Mouse (Mus musculus) embryonic facial prominence, embryonic 12.5 days (tissue): Measurements from ENCODE around the gene Sfxn4. TPM values are rescaled to one million over a fixed set of nuclear protein-coding genes. Genes with fewer than 3 reads are reported as not detected.

Experiments
- ATAC-seq: fragments of 200-750 bp; cut with Nextera tagmentation; 2 replicates; pipeline ENCODE4 v1.8.0; 2017; ENCODE audit not compliant: insufficient number of reproducible peaks, insufficient read depth, low FRiP score, low TSS enrichment
- H3K27ac ChIP-seq: fragments of 300-500 bp; sonication (generic); 2 replicates; pipeline ENCODE4 v1.5.1; 2016; ENCODE audit warnings: mild to moderate bottlenecking
- H3K27me3 ChIP-seq: fragments of 300-500 bp; sonication (generic); 2 replicates; pipeline ENCODE4 v1.6.1; 2016; ENCODE audit warnings: mild to moderate bottlenecking, moderate library complexity
- H3K36me3 ChIP-seq: fragments of 300-500 bp; sonication (generic); 2 replicates; pipeline ENCODE4 v1.6.1; 2016; ENCODE audit warnings: mild to moderate bottlenecking
- H3K4me1 ChIP-seq: fragments of 300-500 bp; sonication (generic); 2 replicates; pipeline ENCODE4 v1.6.1; 2016
- H3K4me2 ChIP-seq: fragments of 300-500 bp; sonication (generic); replicated peaks from 2 replicates; pipeline ENCODE4 v1.6.1; 2016; ENCODE audit warnings: mild to moderate bottlenecking, moderate library complexity
- H3K4me3 ChIP-seq: fragments of 300-500 bp; sonication (generic); 2 replicates; pipeline ENCODE4 v1.5.1; 2016; ENCODE audit warnings: mild to moderate bottlenecking
- H3K9ac ChIP-seq: fragments of 300-500 bp; sonication (generic); 2 replicates; pipeline ENCODE4 v1.6.1; 2016; ENCODE audit warnings: mild to moderate bottlenecking, moderate library complexity
- H3K9me3 ChIP-seq: fragments of 300-500 bp; sonication (generic); 2 replicates; pipeline ENCODE4 v1.6.1; 2016; ENCODE audit warnings: mild to moderate bottlenecking, moderate library complexity
- WGBS: fragments of 180-500 bp; shearing (Covaris S2); methylation state at CpG from one replicate; pipeline ENCODE4 v1.1.7; 2016; 5-methylcytosine and 5-hydroxymethylcytosine counted together
- polyA plus RNA-seq: library from polyadenylated mRNA; unstranded; fragments of >200 nt; fragmentation: Nextera tagmentation; extraction: Ambion mirVana; gene quantifications from 2 replicates; pipeline ENCODE4 v1.2.1, GENCODE M21; 2016

Sfxn4 gene
- polyA plus RNA-seq, 1 experiment from 2014 or later, result 14.3 TPM

- under 1% methylated on average over 57 of the region's 57 CpGs for whole genome bisulfite sequencing
- Histone ChIP-seq H3K4me3 (peak within 1 kb of the TSS; percentile 96), H3K4me1 (peaks cover 11% of the 10 kb centered on the region; the same call in 1 of the 2 replicates), H3K9me3 (no peaks in the 10 kb centered on the region), H3K36me3 (0 out of 2 replicates have a peak, but pooled peaks cover 2% of the 10 kb centered on the region), H3K27me3 (no peaks in the 10 kb centered on the region), H3K4me2 (peak within 1 kb of the TSS; percentile 73), H3K9ac (peak within 1 kb of the TSS; percentile 99), H3K27ac (peak within 1 kb of the TSS; percentile 97)
- peak; percentile 87 for ATAC-seq
Measured at GRCm38 (mm10) chr19:60790551-60791161, 70.6 kb downstream of the Sfxn4 start, which contains the start of gene Eif3a. Eif3a (minus strand) TSS chr19:60790658.

GRCm38 (mm10) chr19:60789919-60790506 lies 71.3 kb downstream of the Sfxn4 start:
- Histone ChIP-seq H3K9ac (peak overlapping the region; percentile 99), H3K27me3 (no peaks in the 10 kb centered on the region), H3K4me3 (peak overlapping the region; percentile 96), H3K4me1 (peaks cover 11% of the 10 kb centered on the region; the same call in 1 of the 2 replicates), H3K36me3 (0 out of 2 replicates have a peak, but pooled peaks cover 2% of the 10 kb centered on the region), H3K9me3 (no peaks in the 10 kb centered on the region), H3K4me2 (peak overlapping the region; percentile 73), H3K27ac (peak overlapping the region; percentile 97)
- WGBS, result under 1% methylated on average over 58 of the region's 60 CpGs
- ATAC-seq, result peak; percentile 82

- no peaks in the 10 kb centered on the region for H3K9me3 ChIP-seq
- 2% methylated on average over 7 of the region's 7 CpGs for WGBS
- H3K4me1 ChIP-seq, result peaks cover 11% of the 10 kb centered on the region; the same call in 1 of the 2 replicates
- peak overlapping the region; percentile 73 for H3K4me2 ChIP-seq
- peak overlapping the region; percentile 97 for H3K27ac ChIP-seq
- peak overlapping the region; percentile 99 for H3K9ac ChIP-seq
- 0 out of 2 replicates have a peak, but pooled peaks cover 2% of the 10 kb centered on the region for H3K36me3 ChIP-seq
- no peak for ATAC-seq
- H3K27me3 ChIP-seq, result no peaks in the 10 kb centered on the region
- peak overlapping the region; percentile 96 for H3K4me3 ChIP-seq
Measured at GRCm38 (mm10) chr19:60789452-60789851, 71.8 kb downstream of the Sfxn4 start.

GRCm38 (mm10) chr19:60788214-60788960 lies 72.9 kb downstream of the Sfxn4 start:
- 46% methylated on average over 6 of the region's 6 CpGs for WGBS
- 0 out of 2 replicates have a peak, but pooled peaks cover 2% of the 10 kb centered on the region for H3K36me3 ChIP-seq
- H3K9me3 ChIP-seq, result no peaks in the 10 kb centered on the region
- peak overlapping the region; percentile 28 for H3K4me3 ChIP-seq
- H3K9ac ChIP-seq, result peak overlapping the region; percentile 36; the same call in 1 of the 2 replicates
- peaks cover 11% of the 10 kb centered on the region; the same call in 1 of the 2 replicates for H3K4me1 ChIP-seq
- no peak for ATAC-seq
- H3K27me3 ChIP-seq, result no peaks in the 10 kb centered on the region
- H3K4me2 ChIP-seq, result peak overlapping the region; percentile 73
- no peak overlapping the region for H3K27ac ChIP-seq

- H3K9me3 ChIP-seq, result no peaks in the 10 kb centered on the region
- peak overlapping the region; percentile 73; the same call in 1 of the 2 replicates for H3K4me2 ChIP-seq
- 55% methylated on average over 2 of the region's 2 CpGs for WGBS
- H3K4me3 ChIP-seq, result no peak overlapping the region
- 0 out of 2 replicates have a peak, but pooled peaks cover 2% of the 10 kb centered on the region for H3K36me3 ChIP-seq
- ATAC-seq, result no peak
- no peak overlapping the region for H3K27ac ChIP-seq
- H3K9ac ChIP-seq, result no peak overlapping the region
- peaks cover 11% of the 10 kb centered on the region; the same call in 1 of the 2 replicates for H3K4me1 ChIP-seq
- no peaks in the 10 kb centered on the region for H3K27me3 ChIP-seq
Measured at GRCm38 (mm10) chr19:60787465-60788150, 73.7 kb downstream of the Sfxn4 start.

Other genes with a start within 250 kb of the Sfxn4 start
- 2.3 and 3.6 TPM in 2 replicates for gene Nanos1, start 105.5 kb downstream of the Sfxn4 start, polyA plus RNA-seq
- 130 and 150 TPM in 2 replicates for gene Eif3a, start 70.8 kb downstream of the Sfxn4 start, polyA plus RNA-seq
- 35.3 and 37.1 TPM in 2 replicates for gene Fam45a, start 49.9 kb downstream of the Sfxn4 start, polyA plus RNA-seq
- 99.8 and 105 TPM in 2 replicates for gene Prdx3, start 13.1 kb upstream of the Sfxn4 start, polyA plus RNA-seq
- gene Grk5, start 28.3 kb upstream of the Sfxn4 start, polyA plus RNA-seq, result 2.2 and 2.7 TPM in 2 replicates